Mouse (Mus musculus): ENCODE results near the gene Gm1043.

The Gm1043 gene

GRCm38 (mm10) chr5:37246138-37246910, 161.2 kb downstream of the Gm1043 start:
- DNase-seq, result peak; percentile 66

- DNase-seq, result no peak
Observed at GRCm38 (mm10) chr5:37247456-37247855, 162.3 kb downstream of the Gm1043 start.

- no peak for DNase-seq
Observed at GRCm38 (mm10) chr5:37248870-37249269, 163.7 kb downstream of the Gm1043 start.

- DNase-seq, result peak; percentile 55
Observed at GRCm38 (mm10) chr5:37251596-37251995, 166.4 kb downstream of the Gm1043 start.

GRCm38 (mm10) chr5:37252101-37252804, 167.1 kb downstream of the Gm1043 start:
- DNase-seq, result no peak

GRCm38 (mm10) chr5:37254523-37254922, 169.4 kb downstream of the Gm1043 start:
- no peak for DNase-seq

GRCm38 (mm10) chr5:37256823-37257222, 171.7 kb downstream of the Gm1043 start:
- no peak for DNase-seq

- DNase-seq, result peak; percentile 21
Observed at GRCm38 (mm10) chr5:37257243-37257642, 172.1 kb downstream of the Gm1043 start.

- peak; percentile 9 for DNase-seq
Observed at GRCm38 (mm10) chr5:37261734-37262133, 176.6 kb downstream of the Gm1043 start.

GRCm38 (mm10) chr5:37263816-37264215, 178.6 kb downstream of the Gm1043 start:
- peak; percentile 55 for DNase-seq

All from retina, postnatal 1 day (tissue).